Mouse (Mus musculus): ENCODE results near the gene Nav2.

The Nav2 gene

GRCm38 (mm10) chr7:49562851-49563250 lies 654.3 kb downstream of the Nav2 start:
- DNase-seq (ENCODE audit: low spot score): no peak

DNA sequence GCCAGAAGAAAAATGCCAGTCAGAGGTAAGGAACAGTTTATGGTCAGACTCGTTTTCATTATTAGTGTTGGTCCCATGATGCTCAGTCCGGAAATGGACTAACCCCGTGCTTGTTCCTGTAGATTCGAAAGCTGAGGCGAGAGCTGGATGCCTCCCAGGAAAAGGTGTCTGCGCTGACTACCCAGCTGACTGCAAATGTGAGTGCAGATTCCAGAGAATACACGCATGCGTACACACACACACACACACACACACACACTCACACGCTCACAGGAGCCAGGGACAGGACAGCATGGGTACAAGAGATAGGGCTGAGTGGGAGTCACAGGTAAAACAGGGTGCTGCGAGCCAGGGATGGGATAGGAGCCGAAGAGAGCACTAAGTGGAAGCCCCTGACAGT lies 656.6 kb downstream of the Nav2 start:
- no peak for DNase-seq (ENCODE audit: low spot score)

DNA sequence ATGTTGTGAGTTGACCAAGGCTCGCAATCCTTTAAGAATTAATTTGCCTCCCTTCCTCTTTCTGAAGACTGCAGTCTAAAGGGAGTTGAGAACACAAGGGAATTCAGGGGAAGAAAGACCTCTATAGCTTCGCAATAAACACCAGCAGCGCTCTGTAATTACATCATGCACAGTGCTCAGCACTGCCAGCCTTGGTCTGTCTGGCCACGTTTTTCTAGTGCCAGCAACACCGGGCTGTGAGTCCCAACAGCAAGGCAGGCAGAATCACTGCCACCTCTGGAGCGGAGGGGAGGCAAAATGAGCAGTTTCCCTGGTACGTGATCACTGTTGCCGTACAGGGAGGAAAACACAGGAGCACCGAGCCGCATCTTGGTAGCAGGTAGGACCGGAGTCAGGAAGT lies 657.3 kb downstream of the Nav2 start:
- DNase-seq (ENCODE audit: low spot score): no peak

DNA sequence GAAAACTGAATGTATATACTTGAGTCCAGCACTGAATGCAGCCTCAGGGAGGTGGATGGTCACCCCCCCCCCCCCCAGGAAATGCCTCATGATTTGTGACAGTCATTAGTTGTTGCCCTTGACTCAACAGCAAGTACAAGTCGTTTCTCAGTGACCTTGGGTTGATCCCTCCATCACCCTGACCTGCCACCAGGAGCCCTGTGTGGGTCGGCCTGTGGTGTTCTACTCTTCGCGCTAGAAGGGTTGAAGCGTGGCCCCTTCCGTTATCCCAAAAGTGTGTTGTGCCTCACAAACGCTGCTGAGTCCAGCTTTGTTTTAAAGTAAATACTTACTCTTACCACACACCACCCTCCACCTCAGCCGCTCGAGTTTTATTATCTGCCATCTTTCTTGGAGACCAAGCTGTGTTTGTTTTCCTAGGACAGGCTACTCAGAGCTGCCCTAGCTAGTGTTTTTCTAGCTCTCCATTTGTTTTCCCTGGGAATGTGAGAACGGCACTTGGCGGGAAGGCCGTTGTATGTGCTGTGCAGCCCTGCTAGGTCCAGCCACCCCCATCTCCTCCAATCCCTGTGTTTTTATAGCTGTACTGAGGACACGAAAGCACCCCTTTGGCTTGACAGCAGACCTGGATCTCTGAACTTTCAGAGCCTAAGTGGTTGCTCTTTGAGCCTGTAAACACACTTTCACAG lies 659.0 kb downstream of the Nav2 start:
- peak; percentile 37 for DNase-seq (ENCODE audit: low spot score)

DNA sequence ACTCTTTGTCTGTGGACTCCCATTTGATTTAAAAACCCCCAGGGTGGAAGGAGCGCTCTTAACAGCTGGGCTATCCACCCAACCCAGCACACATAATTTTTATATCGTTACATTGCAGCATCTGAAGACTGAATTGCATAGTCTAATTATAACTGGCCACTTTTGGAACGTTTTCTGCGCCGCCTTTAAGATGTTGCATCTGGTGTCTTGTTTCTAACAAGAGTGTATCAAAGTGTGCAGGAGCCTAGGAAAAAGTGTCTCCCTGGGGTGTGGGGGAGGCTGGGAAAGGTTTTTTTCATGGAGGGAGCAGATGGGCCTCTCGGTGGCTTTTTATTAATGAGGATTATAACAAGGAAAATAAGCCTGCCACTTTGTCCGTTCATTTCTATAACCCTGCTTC lies 661.1 kb downstream of the Nav2 start:
- no peak for DNase-seq (ENCODE audit: low spot score)

DNA sequence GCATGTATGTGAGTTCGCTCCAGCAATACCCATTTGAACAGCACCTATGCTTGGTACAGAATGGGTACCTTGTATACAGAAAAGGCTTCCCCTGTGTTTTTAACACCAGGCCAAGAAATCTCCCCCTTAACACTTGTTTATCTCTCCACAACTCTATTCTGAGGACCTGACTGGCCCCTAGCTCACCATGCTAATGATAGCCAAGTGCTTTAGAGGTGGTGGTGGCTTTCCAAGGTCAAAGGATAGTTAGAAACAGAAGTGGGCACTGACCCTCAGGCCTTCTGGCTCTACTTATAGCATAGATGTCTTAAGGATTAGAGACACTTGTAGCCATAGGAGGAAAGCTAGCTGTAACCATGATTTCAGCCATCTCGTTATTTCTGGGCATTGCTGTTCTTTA lies 663.1 kb downstream of the Nav2 start:
- DNase-seq (ENCODE audit: low spot score): no peak

DNA sequence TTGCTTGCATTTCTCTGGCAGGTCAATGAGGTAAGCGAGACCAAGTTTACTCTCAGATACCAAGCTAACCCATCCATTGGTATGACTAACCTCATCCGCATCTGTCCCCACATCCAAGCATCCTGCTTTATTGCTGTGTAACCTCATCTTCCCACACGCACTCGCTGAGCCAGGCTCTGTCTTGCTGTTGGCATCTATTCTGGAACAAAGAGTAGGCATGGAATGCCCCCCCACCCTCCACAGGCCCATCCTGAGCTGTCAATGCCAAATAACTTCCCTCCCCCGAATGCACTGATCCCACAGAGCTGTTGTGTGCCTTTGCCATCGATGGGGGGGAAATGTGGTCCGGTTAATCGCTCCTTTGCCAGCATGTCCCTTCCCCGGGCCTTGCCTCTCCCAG lies 666.7 kb downstream of the Nav2 start:
- no peak for DNase-seq (ENCODE audit: low spot score)

- no peak for DNase-seq (ENCODE audit: low spot score)
Measured at GRCm38 (mm10) chr7:49577096-49577495, 668.6 kb downstream of the Nav2 start.

DNA sequence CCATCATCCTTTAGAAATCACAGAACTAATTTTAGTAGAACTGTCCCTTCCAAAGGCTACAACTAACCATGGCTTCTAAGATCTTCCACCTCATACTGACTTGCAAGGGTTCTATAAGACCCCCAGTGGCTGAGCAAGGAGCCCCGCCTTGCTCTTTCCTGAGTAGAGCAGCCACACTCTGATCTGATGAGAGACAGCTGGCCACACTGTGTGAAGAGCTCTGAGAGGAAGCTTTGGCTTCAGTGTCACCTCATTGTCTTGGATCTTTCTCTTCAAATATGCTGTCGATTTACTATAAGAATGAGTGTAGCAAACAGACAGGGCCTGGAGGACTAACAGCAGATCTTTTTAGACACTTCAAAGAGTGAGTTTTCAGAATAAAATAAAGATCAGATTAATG lies 673.4 kb downstream of the Nav2 start:
- DNase-seq (ENCODE audit: low spot score): no peak

DNA sequence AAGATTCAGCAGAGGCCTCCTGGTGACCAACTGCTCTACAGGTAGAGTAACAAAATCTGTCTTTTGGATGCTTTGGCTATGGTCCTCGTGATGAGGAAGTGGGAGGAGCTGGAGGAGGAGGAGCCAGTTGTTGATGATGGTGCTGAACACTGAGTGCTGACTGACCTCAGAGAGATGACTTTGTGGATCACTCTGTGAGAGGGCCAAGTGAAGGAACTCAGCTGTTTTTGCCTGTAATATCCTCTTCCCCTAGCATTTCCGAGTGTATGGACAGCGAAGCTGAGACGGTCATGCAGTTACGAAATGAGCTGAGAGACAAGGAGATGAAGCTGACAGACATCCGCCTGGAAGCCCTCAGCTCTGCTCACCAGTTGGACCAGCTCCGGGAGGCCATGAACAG lies 674.0 kb downstream of the Nav2 start:
- DNase-seq (ENCODE audit: low spot score): no peak

DNA sequence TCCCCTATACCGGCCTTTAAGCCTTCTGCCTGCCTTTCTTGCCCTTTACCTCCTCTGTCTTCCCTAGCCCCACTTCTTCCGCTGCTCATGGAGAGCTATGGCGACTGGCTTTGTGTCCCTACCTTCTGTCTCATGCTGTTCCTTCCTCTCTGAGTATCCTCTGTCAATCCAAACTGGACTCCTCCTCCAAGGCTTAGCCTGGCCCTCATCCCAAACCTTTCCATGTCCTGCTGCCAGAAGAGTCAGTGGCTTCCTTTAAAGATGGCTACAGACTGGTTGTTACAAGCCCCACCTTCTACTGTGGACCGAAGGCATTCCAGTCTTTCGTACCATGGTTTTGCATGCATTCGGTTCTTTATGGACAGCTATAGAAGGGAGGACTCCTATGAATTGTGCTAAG lies 674.7 kb downstream of the Nav2 start:
- no peak for DNase-seq (ENCODE audit: low spot score)

GRCm38 (mm10) chr7:49586530-49587120 lies 678.1 kb downstream of the Nav2 start:
- no peak for DNase-seq (ENCODE audit: low spot score)

GRCm38 (mm10) chr7:49589635-49590034 lies 681.1 kb downstream of the Nav2 start:
- no peak for DNase-seq (ENCODE audit: low spot score)

GRCm38 (mm10) chr7:49597776-49598175 lies 689.3 kb downstream of the Nav2 start:
- DNase-seq (ENCODE audit: low spot score): no peak

DNA sequence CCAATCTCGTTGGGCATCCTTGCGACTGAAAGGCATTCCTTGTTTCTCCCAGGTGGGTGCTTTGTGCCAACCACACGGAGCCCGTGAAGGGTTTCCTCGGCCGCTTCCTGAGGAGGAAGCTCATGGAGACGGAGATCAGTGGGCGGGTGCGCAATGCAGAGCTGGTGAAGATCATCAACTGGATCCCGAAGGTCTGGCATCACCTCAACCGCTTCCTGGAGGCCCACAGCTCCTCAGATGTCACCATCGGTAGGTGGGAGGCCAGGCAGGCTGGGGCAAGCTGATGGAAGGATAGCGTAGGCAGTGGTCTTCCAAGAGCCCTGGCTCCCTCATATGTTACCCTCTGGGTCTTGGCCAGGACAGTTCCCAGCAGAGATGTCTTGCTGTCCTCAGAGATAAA lies 689.7 kb downstream of the Nav2 start:
- no peak for DNase-seq (ENCODE audit: low spot score)

- no peak for DNase-seq (ENCODE audit: low spot score)
Measured at GRCm38 (mm10) chr7:49599950-49600349, 691.4 kb downstream of the Nav2 start.

- DNase-seq (ENCODE audit: low spot score): peak; percentile 82
Measured at GRCm38 (mm10) chr7:49601191-49601975, 692.9 kb downstream of the Nav2 start.

DNA sequence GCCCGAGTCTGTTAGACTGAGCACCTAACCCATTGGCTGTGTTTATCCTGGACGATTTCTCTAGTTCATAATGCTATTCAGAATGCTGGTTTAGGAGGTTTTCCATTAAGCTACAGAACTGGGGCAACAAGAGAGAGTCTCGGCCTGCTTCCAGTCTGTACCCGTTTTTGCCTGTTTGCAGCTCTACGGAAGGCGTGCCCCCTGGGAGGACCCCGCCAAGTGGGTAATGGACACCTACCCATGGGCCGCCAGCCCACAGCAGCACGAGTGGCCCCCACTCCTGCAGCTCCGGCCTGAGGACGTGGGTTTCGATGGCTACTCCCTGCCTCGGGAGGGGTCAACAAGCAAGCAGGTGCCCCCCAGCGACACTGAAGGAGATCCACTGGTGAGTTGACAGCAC lies 695.7 kb downstream of the Nav2 start:
- DNase-seq (ENCODE audit: low spot score): no peak

DNA sequence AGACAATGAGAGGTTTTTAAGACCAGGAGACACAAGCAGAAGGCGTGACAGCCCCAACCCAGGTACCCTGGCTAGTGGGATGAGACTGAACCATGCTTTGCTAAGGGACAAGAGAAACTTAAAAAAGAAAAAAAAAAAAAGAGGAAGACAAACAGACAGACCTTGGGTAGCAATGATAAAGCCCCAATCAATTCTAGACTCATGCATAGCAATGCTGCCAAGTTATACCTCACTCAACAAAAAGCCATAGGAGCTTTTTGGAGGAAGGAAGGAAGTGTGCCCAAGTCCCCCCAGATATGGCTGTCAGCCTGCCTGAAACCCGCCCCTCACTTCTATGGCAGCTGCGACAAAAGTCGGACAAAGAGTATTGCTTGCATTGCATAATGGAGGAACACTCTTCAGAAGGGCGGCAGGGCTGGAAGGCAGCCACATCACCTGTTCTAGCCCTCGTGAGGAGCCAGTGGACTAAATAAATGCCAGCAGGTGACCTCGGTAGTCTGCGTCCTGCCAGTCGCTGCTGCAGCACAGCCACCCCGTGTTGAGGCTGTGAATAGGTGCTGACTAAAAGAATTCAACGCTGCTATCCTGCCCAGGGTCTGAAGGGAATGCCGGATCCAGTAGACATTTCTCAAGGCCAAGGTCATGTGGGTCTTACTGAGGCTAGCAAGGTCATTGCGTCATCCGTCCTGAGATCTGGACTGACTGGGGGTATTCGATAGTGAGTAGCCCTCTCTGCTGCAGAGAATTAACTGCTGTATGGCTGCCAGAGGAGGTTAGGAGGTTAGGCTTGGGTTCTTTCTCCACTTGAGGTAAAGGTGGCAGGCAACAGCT lies 696.7 kb downstream of the Nav2 start:
- no peak for DNase-seq (ENCODE audit: low spot score)

- peak; percentile 87 for DNase-seq (ENCODE audit: low spot score)
Measured at GRCm38 (mm10) chr7:49616258-49616735, 707.8 kb downstream of the Nav2 start.

GRCm38 (mm10) chr7:49617087-49617486 lies 708.6 kb downstream of the Nav2 start:
- DNase-seq (ENCODE audit: low spot score): no peak

- no peak for DNase-seq (ENCODE audit: low spot score)
Measured at GRCm38 (mm10) chr7:49620160-49620559, 711.6 kb downstream of the Nav2 start.

Measured in embryo, embryonic 10.5 days (tissue).